Mouse (Mus musculus) cerebellum, adult 2 months (tissue): ENCODE data around the gene Pecam1. TPM values are rescaled to one million over a fixed set of nuclear protein-coding genes. Genes with fewer than 3 reads are reported as not detected.
"Not testable (repeated sequence)": the region's sequence is repeated elsewhere in the genome, so short reads cannot be mapped to it uniquely, and the experiment has no call there.

Source experiments
- DNase-seq, 2 experiments: peaks; one replicate each; pipeline ENCODE4 v3.0.0; 2021
- H3K27ac ChIP-seq: fragments of 200-500 bp; 2 replicates; pipeline ENCODE4 v1.5.1; 2012; ENCODE audit warnings: low read length, control low read depth, inconsistent platforms; ENCODE audit not compliant: insufficient read depth
- H3K27me3 ChIP-seq: fragments of 200-500 bp; 2 replicates; pipeline ENCODE4 v1.6.1; 2012; ENCODE audit warnings: inconsistent platforms, mild to moderate bottlenecking, low read length, moderate library complexity; ENCODE audit not compliant: control insufficient read depth, insufficient read depth
- H3K4me1 ChIP-seq: fragments of 200-500 bp; 2 replicates; pipeline ENCODE4 v1.6.1; 2011; ENCODE audit warnings: low read length; ENCODE audit not compliant: control insufficient read depth, insufficient read depth
- H3K4me3 ChIP-seq: fragments of 200-500 bp; replicated peaks from 2 replicates; pipeline ENCODE3; 2011; ENCODE audit warnings: mild to moderate bottlenecking, low read depth, low read length, control low read depth; ENCODE audit not compliant: insufficient read depth
- CTCF ChIP-seq: fragments of 200-500 bp; IDR thresholded peaks from 2 replicates; pipeline ENCODE4 v1.5.1; 2011; ENCODE audit warnings: low read depth, mild to moderate bottlenecking, control low read depth, low read length, moderate library complexity, borderline replicate concordance; ENCODE audit not compliant: insufficient read depth
- POLR2A ChIP-seq: fragments of 200-500 bp; IDR thresholded peaks from 2 replicates; pipeline ENCODE4 v1.6.1; 2011; ENCODE audit warnings: low read length, control low read depth, borderline replicate concordance; ENCODE audit not compliant: insufficient read depth
- WGBS: fragments of 180-500 bp; shearing (Covaris S2); methylation state at CpG from one replicate; pipeline ENCODE4 v1.1.7; 2018; 5-methylcytosine and 5-hydroxymethylcytosine counted together
- polyA plus RNA-seq: library from polyadenylated mRNA; depleted of rRNA; stranded (reverse); fragments of >200 nt; gene quantifications from 2 replicates; pipeline ENCODE4 v1.2.3, GENCODE M21; 2012

Pecam1 gene
- polyA plus RNA-seq, 1 experiment, result 16.2 TPM

DNA sequence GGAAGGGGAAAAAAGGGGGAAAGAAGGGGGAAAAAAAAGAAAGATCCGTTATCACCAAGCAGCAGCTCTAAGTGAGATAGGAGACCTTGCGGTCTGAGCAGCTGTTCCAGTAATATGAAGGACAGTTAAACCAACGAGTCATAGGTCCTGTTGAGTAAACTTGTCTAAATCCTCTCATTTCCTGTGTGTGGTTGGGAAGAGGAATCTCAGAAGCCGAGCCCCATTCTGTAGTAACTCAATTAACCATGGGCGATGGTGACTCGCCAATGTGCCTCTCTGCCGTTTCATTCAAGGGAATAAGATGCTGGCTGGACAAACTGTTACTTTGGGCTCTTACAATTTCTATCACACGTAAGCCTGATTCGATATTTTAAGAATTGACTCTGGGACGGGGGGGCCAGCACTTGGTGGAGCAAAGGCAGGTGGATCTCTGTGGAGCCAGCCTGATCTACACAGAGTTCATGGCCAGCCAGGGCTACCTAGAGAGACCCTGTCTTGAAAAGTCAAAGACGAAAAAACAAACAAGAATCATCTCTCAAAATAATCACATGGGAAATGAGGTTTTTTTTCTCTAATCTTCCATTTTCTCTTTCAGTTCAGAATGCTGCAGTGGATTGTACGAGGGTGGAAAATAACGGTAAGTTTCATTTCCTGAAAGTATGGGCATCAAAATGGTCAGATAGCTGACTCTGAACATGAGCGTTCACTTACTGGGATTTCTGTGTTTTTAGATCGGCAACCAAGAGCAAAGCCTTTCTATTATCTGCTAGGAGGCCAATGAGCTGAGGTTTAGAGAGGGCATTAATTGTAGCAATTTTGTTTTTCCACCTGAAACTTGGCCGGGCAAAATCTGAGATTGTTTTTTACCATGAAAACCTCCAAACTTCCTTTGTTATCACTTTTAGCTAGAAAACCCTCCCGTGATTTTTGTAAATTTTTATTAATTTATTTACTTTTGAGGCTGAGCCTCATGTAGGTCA lies 901 bp upstream of the Pecam1 start, which contains the start of gene Milr1:
Milr1 (plus strand) TSS at position 188 of the 980 bp plus-strand sequence.
- Histone ChIP-seq H3K4me1 (no peaks in the 10 kb centered on the region), H3K4me3 (no peak within 1 kb of the TSS), H3K27me3 (no peaks in the 10 kb centered on the region), H3K27ac (no peak within 1 kb of the TSS)
- DNase-seq, result no peak
- 92% methylated on average over 17 of the region's 17 CpGs for WGBS
- TF ChIP-seq POLR2A, result no peak
- TF ChIP-seq CTCF, result no peak

- 94% methylated on average over 7 of the region's 7 CpGs for WGBS
- H3K4me3 ChIP-seq, H3K27me3 ChIP-seq, H3K27ac ChIP-seq, H3K4me1 ChIP-seq, DNase-seq: not testable (repeated sequence)
Observed at GRCm38 (mm10) chr11:106749557-106750120, 789 bp downstream of the Pecam1 start.

GRCm38 (mm10) chr11:106744949-106745348 lies 5.5 kb downstream of the Pecam1 start:
- 92% methylated on average over 5 of the region's 5 CpGs for WGBS
- Histone ChIP-seq H3K4me1 (no peaks in the 10 kb centered on the region), H3K4me3 (no peak overlapping the region), H3K27ac (no peak overlapping the region), H3K27me3 (no peaks in the 10 kb centered on the region)
- no peak for TF ChIP-seq CTCF
- no peak for TF ChIP-seq POLR2A
- no peak for DNase-seq

GRCm38 (mm10) chr11:106742388-106742841 lies 8.0 kb downstream of the Pecam1 start:
- Histone ChIP-seq H3K27ac (no peak overlapping the region), H3K4me3 (no peak overlapping the region), H3K27me3 (no peaks in the 10 kb centered on the region), H3K4me1 (no peaks in the 10 kb centered on the region)
- TF ChIP-seq POLR2A (no peak), CTCF (0 out of 2 replicates have a peak, but pooled peaks have one; percentile 6)
- DNase-seq, result peak in 1 of 2 experiments; percentile 24
- WGBS, result 29% methylated on average over 6 of the region's 6 CpGs

DNA sequence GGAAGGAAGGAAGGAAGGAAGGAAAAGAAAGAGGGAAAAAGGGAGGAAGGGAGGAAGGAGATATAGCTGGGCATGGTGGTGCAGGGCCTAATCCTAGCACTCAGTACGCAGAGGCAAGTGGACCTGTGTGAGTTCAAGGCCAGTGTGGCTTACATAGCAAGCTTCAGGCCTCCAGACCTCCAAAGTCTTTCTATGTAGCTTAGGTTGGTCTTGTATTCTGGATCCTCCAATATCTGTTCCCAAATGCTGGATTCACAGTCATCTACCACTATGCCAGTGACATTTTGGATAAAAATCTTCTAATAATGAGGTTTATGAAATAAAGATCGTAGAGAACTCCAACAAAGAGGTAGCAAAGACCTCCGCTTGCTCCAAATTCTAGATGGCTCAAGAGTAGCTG lies 8.6 kb downstream of the Pecam1 start:
- no peaks in the 10 kb centered on the region for H3K4me1 ChIP-seq
- no peaks in the 10 kb centered on the region for H3K27me3 ChIP-seq
- no peak overlapping the region for H3K27ac ChIP-seq
- no peak for DNase-seq
- TF ChIP-seq POLR2A (no peak), CTCF (no peak)
- WGBS, result 91% methylated on average over 3 of the region's 3 CpGs
- H3K4me3 ChIP-seq, result no peak overlapping the region

DNA sequence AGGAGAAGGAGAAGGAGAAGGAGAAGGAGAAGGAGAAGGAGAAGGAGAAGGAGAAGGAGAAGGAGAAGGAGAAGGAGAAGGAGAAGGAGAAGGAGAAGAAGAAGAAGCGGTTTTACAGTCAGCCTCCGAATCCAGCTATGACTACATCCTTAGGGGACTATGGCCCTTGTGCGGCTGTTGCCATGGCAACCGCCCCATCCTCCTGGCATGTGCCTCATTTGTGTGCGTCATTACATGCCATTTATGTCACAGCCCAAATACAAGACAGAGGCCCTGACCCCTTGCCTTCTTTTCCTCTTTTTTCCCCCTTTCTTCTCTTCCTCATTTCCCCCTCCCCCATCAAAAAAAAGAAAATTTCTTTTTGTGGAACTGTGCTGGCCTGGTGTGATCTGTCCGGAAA lies 9.2 kb downstream of the Pecam1 start:
- TF ChIP-seq POLR2A (no peak), CTCF (no peak)
- no peaks in the 10 kb centered on the region for H3K27me3 ChIP-seq
- WGBS, result 40% methylated on average over 6 of the region's 6 CpGs
- H3K4me3 ChIP-seq, result no peak overlapping the region
- DNase-seq, result no peak
- no peaks in the 10 kb centered on the region for H3K4me1 ChIP-seq
- H3K27ac ChIP-seq, result no peak overlapping the region

DNA sequence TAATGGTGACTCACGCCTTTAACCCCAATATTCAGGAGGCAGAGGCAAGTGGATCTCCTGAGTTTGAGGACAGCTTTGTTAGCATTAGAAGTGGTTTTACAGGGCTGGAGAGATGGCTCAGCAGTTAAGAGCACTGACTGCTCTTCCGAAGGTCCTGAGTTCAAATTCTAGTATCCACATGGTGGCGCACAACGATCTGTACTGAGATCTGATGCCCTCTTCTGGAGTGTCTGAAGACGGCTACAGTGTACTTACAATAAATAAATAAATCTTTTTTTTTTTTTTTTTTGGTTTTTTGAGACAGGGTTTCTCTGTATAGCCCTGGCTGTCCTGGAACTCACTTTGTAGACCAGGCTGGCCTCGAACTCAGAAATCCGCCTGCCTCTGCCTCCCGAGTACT lies 9.7 kb downstream of the Pecam1 start:
- H3K27me3 ChIP-seq, DNase-seq, H3K4me3 ChIP-seq, H3K4me1 ChIP-seq, H3K27ac ChIP-seq: not testable (repeated sequence)
- 84% methylated on average over 6 of the region's 8 CpGs for WGBS

GRCm38 (mm10) chr11:106739116-106739515 lies 11.3 kb downstream of the Pecam1 start:
- DNase-seq, result no peak
- H3K27ac ChIP-seq, result no peak overlapping the region
- WGBS, result 82% methylated on average over 2 of the region's 2 CpGs
- H3K4me3 ChIP-seq, result no peak overlapping the region
- no peaks in the 10 kb centered on the region for H3K4me1 ChIP-seq
- TF ChIP-seq POLR2A (no peak), CTCF (no peak)
- H3K27me3 ChIP-seq, result no peaks in the 10 kb centered on the region
